Mouse (Mus musculus): ENCODE measurements at regions not wholly inside any gene's neighbourhood (a gene's known extent, or its start where the extent isn't known, plus 50 kb on each side); places are given as distances from the start of the nearest gene placed in this dataset.

- H3K4me2 ChIP-seq (ENCODE audit: low read length) = no peak overlapping the region
- no peaks in the 10 kb centered on the region for H3K4me1 ChIP-seq (replicated peaks; ENCODE audit: insufficient read depth, low read length)
- H3K27ac ChIP-seq = no peak overlapping the region
- H3K36me3 ChIP-seq (ENCODE audit: insufficient read depth, low read length) = no peaks in the 10 kb centered on the region
- H3K4me3 ChIP-seq (replicated peaks; ENCODE audit: low read depth, low read length) = no peak overlapping the region
- H3K9ac ChIP-seq (ENCODE audit: low read depth, low read length) = no peak overlapping the region
- no peak for DNase-seq (ENCODE audit: low spot score)
- no peaks in the 10 kb centered on the region for H3K27me3 ChIP-seq (ENCODE audit: insufficient read depth, low read length)
- H3K9me3 ChIP-seq (replicated peaks; ENCODE audit: low read length) = no peaks in the 10 kb centered on the region
- TF ChIP-seq CTCF (IDR thresholded peaks at IDR 0.05; ENCODE audit: low read depth) = no peak
- ATAC-seq (replicated peaks; ENCODE audit: low FRiP score, low read depth) = no peak
- WGBS = 97% methylated on average over 4 of the region's 4 CpGs
Measured at GRCm38 (mm10) chr2:6263565-6263964, 50.7 kb upstream of the Echdc3 start.

DNA sequence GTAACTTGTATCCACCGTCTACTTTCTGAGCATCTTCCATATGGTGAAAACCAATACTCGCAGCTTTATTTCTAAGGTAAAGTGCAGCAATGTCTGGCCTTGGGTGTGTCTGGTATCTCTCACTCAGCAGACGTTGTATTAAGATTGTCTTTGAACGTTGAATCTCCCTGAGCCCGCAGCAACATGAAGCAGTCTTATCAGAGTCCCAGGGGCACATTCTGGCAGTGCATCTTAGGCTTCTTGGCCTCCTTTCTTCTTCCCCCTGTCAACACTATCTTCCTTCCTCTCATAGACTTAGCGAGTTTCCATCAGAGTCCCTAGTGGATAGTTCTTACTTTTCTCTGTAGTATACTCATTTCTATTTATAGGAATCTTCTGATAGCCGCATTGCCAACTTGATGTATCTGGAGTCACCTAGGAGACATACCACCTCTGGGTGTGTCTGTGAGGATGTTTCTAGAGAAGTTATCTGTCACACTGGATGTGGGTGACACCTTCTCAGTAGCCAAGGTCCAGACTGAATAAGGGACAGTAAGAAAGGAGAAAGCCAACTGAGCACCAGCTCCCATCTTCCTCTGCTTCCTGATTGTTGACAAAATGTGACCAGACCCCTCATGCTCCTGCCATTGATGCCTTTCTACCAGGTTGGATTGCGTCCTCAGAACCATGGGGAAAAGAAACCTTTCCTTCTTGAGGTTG lies 51.4 kb upstream of the Echdc3 start:
- ATAC-seq (replicated peaks; ENCODE audit: low FRiP score, low read depth) (no peak), DNase-seq (ENCODE audit: low spot score) (no peak)
- Histone ChIP-seq H3K27ac (no peak overlapping the region), H3K9me3 (replicated peaks; ENCODE audit: low read length) (no peaks in the 10 kb centered on the region), H3K4me2 (ENCODE audit: low read length) (no peak overlapping the region), H3K36me3 (ENCODE audit: insufficient read depth, low read length) (no peaks in the 10 kb centered on the region), H3K4me3 (replicated peaks; ENCODE audit: low read depth, low read length) (no peak overlapping the region), H3K27me3 (ENCODE audit: insufficient read depth, low read length) (no peaks in the 10 kb centered on the region), H3K4me1 (replicated peaks; ENCODE audit: insufficient read depth, low read length) (no peaks in the 10 kb centered on the region), H3K9ac (ENCODE audit: low read depth, low read length) (no peak overlapping the region)
- no peak for TF ChIP-seq CTCF (IDR thresholded peaks at IDR 0.05; ENCODE audit: low read depth)
- WGBS = 86% methylated on average over 8 of the region's 8 CpGs

GRCm38 (mm10) chr2:6265117-6265516 lies 52.3 kb upstream of the Echdc3 start:
- ATAC-seq (replicated peaks; ENCODE audit: low FRiP score, low read depth) = no peak; the same call in 1 of the 2 replicates

DNA sequence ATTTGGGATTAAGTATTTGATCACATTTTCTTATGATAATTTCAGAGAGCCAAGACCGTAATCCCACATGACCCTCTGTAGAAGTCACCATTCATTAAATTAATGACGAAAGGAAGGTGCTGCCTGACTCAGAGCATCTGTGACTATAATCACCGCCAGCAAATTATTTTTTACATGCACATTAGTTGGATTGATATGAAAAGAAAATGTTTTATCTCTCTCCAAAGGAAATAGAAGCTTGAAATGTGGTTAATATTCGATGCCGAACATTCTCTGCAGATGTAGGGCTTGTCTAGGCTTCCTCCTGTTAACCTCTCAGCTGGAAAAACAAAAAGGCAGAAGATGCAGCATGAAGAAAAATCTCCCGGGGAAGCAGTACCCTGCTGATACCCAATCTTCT lies 54.2 kb upstream of the Echdc3 start:
- Histone ChIP-seq H3K27ac (no peak overlapping the region), H3K9ac (ENCODE audit: low read depth, low read length) (no peak overlapping the region), H3K4me1 (replicated peaks; ENCODE audit: insufficient read depth, low read length) (no peaks in the 10 kb centered on the region), H3K9me3 (replicated peaks; ENCODE audit: low read length) (no peaks in the 10 kb centered on the region), H3K4me2 (ENCODE audit: low read length) (no peak overlapping the region), H3K4me3 (replicated peaks; ENCODE audit: low read depth, low read length) (no peak overlapping the region), H3K36me3 (ENCODE audit: insufficient read depth, low read length) (no peaks in the 10 kb centered on the region), H3K27me3 (ENCODE audit: insufficient read depth, low read length) (no peaks in the 10 kb centered on the region)
- WGBS = 40% methylated on average over 6 of the region's 6 CpGs
- no peak for ATAC-seq (replicated peaks; ENCODE audit: low FRiP score, low read depth)
- no peak for TF ChIP-seq CTCF (IDR thresholded peaks at IDR 0.05; ENCODE audit: low read depth)
- no peak for DNase-seq (ENCODE audit: low spot score)

More at GRCm38 (mm10) chr2:6265117-6265516, 52.3 kb upstream of the Echdc3 start:
- Histone ChIP-seq H3K27ac (no peak overlapping the region), H3K27me3 (ENCODE audit: insufficient read depth, low read length) (no peaks in the 10 kb centered on the region), H3K9me3 (replicated peaks; ENCODE audit: low read length) (no peaks in the 10 kb centered on the region), H3K4me1 (replicated peaks; ENCODE audit: insufficient read depth, low read length) (no peaks in the 10 kb centered on the region), H3K36me3 (ENCODE audit: insufficient read depth, low read length) (no peaks in the 10 kb centered on the region), H3K4me3 (replicated peaks; ENCODE audit: low read depth, low read length) (no peak overlapping the region), H3K9ac (ENCODE audit: low read depth, low read length) (no peak overlapping the region), H3K4me2 (ENCODE audit: low read length) (no peak overlapping the region)
- no peak for TF ChIP-seq CTCF (IDR thresholded peaks at IDR 0.05; ENCODE audit: low read depth)
- no peak for DNase-seq (ENCODE audit: low spot score)
- WGBS = 56% methylated on average over 3 of the region's 3 CpGs

DNA sequence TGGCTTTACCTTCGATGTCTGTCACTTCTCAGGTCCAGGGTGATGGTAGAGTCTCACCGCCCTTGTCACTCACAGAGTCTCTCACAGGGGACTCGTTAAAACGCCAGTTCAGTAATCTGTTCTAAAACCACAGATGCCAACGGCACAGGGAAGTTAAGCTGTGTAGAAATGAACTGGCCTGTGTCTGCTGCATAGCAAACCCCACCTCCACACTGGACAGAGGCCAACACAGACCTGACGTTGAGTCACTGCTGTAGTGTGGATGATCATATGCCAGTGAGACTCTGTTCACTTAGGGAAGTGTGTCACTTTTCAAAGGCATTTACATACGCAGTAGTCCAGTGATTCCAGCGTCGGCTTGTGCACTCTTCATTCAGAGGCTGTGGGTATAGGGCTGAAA lies 54.7 kb upstream of the Echdc3 start:
- Histone ChIP-seq H3K9ac (ENCODE audit: low read depth, low read length) (no peak overlapping the region), H3K4me2 (ENCODE audit: low read length) (no peak overlapping the region), H3K27ac (no peak overlapping the region), H3K4me3 (replicated peaks; ENCODE audit: low read depth, low read length) (no peak overlapping the region), H3K36me3 (ENCODE audit: insufficient read depth, low read length) (no peaks in the 10 kb centered on the region), H3K27me3 (ENCODE audit: insufficient read depth, low read length) (no peaks in the 10 kb centered on the region), H3K9me3 (replicated peaks; ENCODE audit: low read length) (no peaks in the 10 kb centered on the region), H3K4me1 (replicated peaks; ENCODE audit: insufficient read depth, low read length) (no peaks in the 10 kb centered on the region)
- WGBS = 24% methylated on average over 9 of the region's 9 CpGs
- TF ChIP-seq CTCF (IDR thresholded peaks at IDR 0.05; ENCODE audit: low read depth) = no peak
- ATAC-seq (replicated peaks; ENCODE audit: low FRiP score, low read depth) (no peak; the same call in 1 of the 2 replicates), DNase-seq (ENCODE audit: low spot score) (peak; percentile 58)

DNA sequence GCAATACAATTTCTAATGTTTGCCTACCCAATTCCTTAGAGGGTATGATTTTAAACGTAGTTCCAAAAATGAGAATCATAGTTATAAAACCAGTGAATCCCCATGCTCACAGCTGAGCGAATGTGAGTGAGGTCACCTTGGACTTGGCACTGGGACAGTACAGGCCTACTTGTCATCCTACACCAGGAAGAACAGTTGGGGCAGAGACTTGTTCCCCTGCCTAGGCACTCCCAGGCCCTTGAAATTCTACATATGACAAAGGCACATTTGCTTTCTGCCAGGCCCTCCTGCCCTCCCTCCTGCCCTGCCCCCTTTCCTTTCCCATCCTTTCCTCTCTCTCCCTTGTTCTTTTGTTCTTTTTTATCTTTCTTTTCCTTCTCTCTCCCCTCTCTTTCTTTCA lies 50.0 kb upstream of the Usp6nl start:
- H3K27me3 ChIP-seq (ENCODE audit: insufficient read depth, low read length) = no peaks in the 10 kb centered on the region
- DNase-seq (ENCODE audit: low spot score) (no peak), ATAC-seq (replicated peaks; ENCODE audit: low FRiP score, low read depth) (no peak)
- no peaks in the 10 kb centered on the region; the same call in 1 of the 2 replicates for H3K4me1 ChIP-seq (replicated peaks; ENCODE audit: insufficient read depth, low read length)
- no peak overlapping the region for H3K4me2 ChIP-seq (ENCODE audit: low read length)
- 96% methylated on average over 2 of the region's 2 CpGs for WGBS
- no peak overlapping the region for H3K9ac ChIP-seq (ENCODE audit: low read depth, low read length)
- no peak overlapping the region for H3K4me3 ChIP-seq (replicated peaks; ENCODE audit: low read depth, low read length)
- H3K9me3 ChIP-seq (replicated peaks; ENCODE audit: low read length) = no peaks in the 10 kb centered on the region
- no peak for TF ChIP-seq CTCF (IDR thresholded peaks at IDR 0.05; ENCODE audit: low read depth)
- H3K36me3 ChIP-seq (ENCODE audit: insufficient read depth, low read length) = no peaks in the 10 kb centered on the region
- no peak overlapping the region for H3K27ac ChIP-seq
